Mouse (Mus musculus) testis, postnatal 10 days (tissue): ENCODE data around the gene Baz2b.

Source experiments
- DNase-seq: peaks from one replicate; pipeline ENCODE4 v3.0.0; 2021; ENCODE audit warnings: low spot score

The Baz2b gene

DNA sequence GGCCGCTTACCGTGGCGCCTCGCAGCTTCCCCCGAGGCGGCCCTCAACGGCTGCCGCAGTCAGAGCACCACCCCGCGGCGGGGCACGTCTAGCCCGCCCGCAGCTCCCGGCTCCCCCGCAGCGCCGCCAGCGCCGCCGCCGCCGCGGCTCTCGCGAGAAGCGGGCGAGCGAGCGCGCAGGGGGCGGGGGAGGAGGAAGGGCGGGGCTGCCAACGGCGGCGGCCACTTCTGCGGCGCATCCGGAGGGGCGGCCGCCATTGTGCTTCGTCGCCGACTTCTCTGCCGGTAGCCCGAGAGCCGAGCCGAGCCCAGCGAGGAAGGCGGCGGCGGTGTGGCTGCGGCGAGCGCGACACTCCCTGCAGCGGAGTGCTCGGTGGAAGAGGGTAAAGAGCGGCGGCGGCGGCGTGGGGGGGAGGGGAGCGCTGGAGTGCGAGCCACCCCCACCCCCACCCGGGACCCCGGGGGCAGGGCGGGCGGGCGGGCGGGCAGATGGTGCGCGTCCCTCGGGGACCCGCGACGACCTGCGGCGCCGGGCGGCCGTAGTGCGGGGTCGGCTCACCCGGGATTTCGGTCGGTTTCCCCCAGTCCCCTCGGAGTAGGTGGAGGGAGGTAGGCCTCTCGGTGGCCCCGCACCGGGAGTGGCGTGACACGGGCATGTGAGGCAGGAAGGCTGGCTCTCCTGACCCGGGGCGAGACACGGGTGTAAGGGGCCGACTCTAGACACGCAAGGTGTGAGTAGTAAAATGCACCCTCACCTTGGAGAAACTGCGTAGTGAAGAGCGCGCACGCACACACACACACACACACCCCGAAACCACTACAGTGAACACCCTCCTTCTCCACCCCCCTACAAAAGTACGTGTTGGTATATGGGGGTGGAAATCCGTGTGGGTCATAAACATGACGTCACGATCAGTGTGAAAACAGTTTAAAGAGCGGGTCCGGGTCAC, at the start of gene Baz2b, which contains the start of gene March7:
TSS of gene Baz2b (minus strand) at position 137 of the 949 bp plus-strand sequence.
TSS of gene March7 (plus strand) at position 185 of the 949 bp plus-strand sequence.
- peak; percentile 94 for DNase-seq

GRCm38 (mm10) chr2:60259186-60259585, 49.5 kb upstream of the Baz2b start:
- no peak for DNase-seq

- DNase-seq: no peak
Measured at GRCm38 (mm10) chr2:60256751-60257150, 47.1 kb upstream of the Baz2b start.

DNA sequence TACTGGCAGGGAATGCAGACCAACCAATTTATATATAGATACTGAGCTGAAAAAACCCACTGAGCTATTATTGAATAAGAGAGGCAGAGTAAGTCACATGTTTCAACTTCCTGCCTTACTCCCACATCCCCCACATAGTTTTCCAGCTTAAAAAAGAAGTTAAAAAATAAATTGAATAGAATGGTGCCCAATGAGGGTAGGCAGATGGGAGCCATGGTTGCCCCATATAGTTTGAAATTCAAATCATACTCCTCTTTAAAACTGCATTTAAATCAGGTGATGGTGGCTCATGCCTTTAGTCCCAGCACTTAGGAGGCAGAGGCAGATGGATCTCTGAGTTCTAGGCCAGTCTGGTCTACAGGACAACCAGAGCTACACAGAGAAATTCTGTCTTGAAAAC, 43.9 kb upstream of the Baz2b start:
- DNase-seq: no peak

GRCm38 (mm10) chr2:60252782-60253181, 43.1 kb upstream of the Baz2b start:
- DNase-seq: no peak

DNA sequence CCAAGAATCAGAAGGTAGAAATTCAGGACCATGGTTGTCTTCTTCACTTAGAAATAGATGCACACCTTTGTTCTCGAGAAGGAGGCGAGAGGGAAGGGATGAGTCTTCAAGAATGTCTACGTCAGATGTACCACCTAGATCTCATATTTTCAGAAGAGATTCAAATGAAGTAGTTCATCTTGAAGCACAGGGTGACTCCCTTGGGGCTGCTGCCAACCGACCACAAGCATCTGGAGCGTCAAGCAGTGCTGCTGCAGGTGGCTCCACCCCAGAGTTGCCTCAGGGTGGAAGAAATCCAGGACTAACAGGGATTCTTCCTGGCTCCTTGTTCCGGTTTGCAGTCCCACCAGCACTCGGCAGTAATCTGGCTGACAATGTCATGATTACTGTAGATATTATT, 24.9 kb upstream of the Baz2b start:
- DNase-seq: no peak

DNA sequence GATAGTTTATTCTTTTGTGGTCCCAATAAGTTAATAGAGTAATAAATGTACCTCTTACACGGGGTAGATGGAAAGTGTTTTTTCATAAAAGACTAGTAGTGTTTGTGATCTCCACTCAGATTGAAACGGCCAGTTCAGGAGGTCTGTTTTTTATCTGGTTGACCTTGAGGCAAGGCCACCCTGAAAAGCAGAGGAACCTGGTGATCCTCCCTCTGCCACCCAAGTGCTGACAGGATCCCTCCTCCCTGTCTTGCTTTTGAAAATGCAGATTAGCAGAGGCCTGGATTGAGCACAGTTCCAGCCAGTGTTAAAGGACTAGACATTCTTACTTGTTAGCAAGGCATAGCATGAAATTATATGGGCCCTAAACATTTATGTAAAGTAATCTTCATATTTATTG, 23.5 kb upstream of the Baz2b start:
- no peak for DNase-seq

DNA sequence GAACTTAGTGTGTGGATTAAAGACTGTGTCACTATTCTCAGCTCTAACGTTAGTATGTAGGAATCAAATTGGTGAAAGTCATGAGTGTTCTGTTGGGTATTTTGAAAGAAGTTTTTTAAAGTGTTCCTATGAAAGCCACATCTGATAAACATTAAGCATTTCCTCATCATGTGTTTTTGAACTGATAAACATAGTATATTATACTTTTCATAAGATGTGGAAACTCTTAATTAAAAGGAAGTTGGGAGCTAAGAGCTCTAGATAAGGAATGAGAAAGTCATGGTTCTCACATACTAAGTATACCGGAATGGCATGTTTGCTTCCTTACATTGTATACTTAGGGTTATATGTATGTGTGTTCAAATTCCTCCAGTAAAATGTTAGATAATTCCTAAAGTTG, 20.7 kb upstream of the Baz2b start:
- no peak for DNase-seq

- DNase-seq: no peak
Measured at GRCm38 (mm10) chr2:60228470-60228869, 18.8 kb upstream of the Baz2b start.

DNA sequence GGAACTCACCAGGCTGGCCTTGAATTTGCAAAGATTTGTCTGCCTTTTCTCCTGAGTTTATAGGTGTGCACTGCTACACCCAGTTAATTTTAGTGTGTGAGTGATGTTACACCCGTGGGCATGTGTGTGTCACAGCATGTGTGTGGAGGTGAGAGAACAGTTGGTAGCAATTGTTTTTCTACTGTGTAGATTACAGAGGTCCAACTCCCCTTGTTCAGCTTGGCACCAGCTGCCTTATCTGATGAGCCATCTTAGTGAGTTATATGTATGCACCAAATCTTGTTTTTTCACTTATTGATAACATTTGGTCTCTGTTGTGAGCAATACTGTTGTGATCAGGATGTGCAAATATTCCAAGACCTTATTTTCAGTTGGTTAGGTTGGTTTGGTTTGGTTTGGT, 13.8 kb upstream of the Baz2b start:
- DNase-seq: no peak

DNA sequence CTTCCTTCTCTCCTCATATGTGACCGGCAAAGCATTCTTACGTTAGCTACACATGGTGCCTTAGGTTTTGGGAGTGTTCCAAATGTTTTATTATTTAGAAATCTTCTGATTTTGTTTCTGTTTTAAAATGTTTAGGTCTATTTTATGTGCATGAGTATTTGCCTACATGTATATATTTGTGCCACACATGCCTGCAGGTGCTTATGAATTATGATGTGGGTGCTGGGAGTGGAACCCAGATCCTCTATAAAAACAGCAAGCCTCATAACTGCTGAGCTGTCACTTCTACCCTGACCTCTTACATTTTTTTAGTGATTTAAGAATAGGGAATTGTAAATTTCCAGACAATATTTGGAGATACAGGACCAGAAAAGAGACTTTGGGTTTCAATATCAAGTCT, 12.3 kb upstream of the Baz2b start:
- DNase-seq: no peak

- no peak for DNase-seq
Measured at GRCm38 (mm10) chr2:60221236-60221635, 11.6 kb upstream of the Baz2b start.

DNA sequence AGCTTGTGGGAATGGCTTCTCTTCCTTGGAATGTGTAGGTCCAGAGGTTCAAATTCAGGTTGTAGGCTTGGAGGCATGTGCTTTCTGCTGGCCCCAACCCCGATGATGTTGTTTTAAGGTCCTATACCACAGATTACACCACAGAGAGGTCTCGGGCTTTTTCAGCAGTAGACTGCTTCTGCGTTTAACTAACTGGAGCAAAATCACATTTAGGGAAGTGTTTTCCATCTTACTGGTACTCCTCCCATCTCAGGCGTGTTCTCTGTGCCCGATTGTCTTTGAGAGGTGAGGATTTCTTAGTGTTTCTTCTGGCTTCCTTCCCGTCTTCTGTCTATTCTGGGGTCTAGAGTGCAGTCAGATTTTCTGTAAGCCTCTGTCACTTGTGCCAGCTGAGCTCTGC, 8.0 kb upstream of the Baz2b start:
- DNase-seq: no peak

GRCm38 (mm10) chr2:60216547-60217153, 7.0 kb upstream of the Baz2b start:
- DNase-seq: no peak

- no peak for DNase-seq
Measured at GRCm38 (mm10) chr2:60214683-60215082, 5.0 kb upstream of the Baz2b start.

GRCm38 (mm10) chr2:60212488-60212887, 2.8 kb upstream of the Baz2b start:
- DNase-seq: no peak

DNA sequence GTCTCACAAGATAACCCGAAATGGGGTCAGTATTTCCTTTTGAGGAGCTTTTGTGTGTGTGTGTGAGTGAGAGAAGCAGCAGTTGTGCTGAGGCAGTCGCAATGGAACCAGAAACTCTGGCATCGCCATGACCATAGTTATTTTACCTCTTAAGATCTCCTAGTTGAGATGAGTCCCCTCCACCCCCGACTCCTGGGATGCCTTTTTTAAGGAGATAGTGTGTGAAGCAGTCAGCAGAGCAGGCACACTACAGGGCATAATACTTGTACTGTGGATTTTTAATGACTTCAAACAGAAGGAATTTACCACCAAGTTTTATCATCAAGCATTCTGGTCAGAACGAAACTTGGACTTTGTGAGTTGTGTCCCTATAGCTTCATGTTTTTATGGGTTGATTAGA, 1.2 kb upstream of the Baz2b start:
- no peak for DNase-seq

- peak; percentile 70 for DNase-seq
Measured at GRCm38 (mm10) chr2:60209122-60209611, 472 bp downstream of the Baz2b start.

DNA sequence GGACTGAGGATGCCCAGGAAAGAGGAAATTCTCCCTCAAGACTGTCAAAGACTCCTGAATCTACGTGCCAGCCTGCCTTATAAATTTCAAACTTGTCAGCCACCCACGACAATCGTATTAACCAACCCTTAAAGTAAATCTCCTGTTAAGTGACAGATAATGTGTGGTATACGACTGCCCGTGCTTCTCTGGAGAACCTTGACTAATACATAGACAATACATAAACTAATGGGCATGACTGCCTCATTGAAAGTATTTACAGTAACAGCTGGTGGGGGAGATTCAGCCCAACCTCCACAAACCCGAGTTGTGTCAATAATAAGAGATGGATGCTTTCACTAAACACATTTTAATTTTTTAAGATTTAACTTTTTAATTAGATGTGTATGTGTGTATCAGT, 3.8 kb downstream of the Baz2b start:
- no peak for DNase-seq

GRCm38 (mm10) chr2:60204162-60204561, 5.5 kb downstream of the Baz2b start:
- DNase-seq: no peak

DNA sequence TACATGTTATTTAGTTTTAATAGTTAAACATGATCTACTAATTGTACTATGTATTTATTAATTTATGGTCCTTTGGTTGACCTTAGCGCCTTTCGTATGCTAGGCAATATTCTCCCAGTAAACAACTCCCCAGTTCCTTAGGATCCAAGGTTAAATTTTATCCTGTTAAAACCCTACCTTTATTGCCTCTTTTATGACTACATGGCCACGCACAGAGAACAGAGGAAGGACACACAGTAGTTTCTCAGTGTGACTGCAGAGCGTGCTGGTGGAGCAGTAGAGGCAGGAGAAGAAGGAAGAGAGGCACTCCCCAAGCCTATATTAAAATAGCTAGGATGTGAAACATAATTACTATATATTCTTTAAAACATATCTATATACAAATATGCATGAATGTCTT, 5.9 kb downstream of the Baz2b start:
- DNase-seq: no peak

DNA sequence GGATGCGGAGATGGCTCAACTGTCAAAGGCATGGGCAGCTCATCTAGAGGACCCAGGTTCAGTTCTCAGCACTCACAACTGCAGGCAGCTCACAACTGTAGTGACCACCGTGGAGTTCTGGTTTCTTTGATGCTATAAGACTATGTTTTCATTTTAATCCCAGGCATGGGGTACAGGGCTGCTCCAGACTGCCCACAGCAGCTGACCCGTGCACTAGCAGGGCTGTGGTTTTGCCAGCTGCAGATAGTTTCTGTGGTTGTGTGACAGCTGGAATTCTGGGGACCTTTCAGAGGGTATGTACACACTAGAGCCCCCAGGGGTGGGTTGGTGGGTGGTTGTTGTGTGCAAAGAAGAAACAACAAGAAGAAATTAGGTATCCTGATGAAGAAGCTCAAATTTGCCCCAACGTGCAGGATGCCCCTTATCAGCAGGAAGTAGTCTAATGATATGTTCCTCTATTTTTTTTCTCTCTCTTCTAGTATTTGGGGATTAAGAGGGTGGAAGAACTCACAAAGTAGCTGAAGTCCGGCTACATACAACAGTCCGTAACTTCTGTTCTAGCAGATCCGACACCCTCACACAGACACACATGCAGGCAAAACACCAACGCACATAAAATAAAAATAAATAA, 6.6 kb downstream of the Baz2b start:
- DNase-seq: no peak

GRCm38 (mm10) chr2:60200667-60201066, 9.0 kb downstream of the Baz2b start:
- peak; percentile 82 for DNase-seq
